Mouse (Mus musculus) effector memory CD4-positive, alpha-beta T cell, adult 5 months (primary cell): ENCODE measurements around the gene Gm20838. TPM values are rescaled to one million over a fixed set of nuclear protein-coding genes. Genes with fewer than 3 reads are reported as not detected.

ENCODE experiments used
- polyA plus RNA-seq: library from polyadenylated mRNA; unstranded; fragments of 100-300 nt; shearing (Covaris generic); gene quantifications from one replicate; pipeline ENCODE4 v1.2.1, GENCODE M21; 2017

Gene Gm20838
- polyA plus RNA-seq, result not detected

DNA sequence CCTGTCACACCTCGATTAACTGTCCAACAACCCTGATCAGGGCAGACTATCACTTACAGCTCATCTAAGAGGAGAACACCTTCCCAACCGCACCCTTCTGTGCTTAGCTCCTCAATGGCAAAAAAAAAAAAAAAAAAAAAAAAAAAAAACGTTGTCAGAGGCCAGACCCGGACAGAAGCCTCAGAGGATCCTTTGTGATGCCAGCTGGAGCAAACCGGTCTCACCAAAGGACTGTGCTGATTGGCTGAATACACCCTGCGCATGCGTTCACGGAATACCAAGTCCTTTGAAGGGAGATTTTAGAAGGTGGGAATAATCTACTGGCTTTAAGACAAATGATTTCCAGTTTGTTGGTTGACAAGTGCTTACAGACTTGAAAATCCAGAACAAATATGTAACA, at the start of gene Gm20838:
Gm20838 (minus strand) TSS at position 101 of the 400 bp plus-strand sequence.

